Mouse (Mus musculus) bone marrow, adult 2 months (tissue): Measurements from ENCODE around the gene Olfr1340. TPM values are rescaled to one million over a fixed set of nuclear protein-coding genes. Genes with fewer than 3 reads are reported as not detected.

Source experiments
- H3K27ac ChIP-seq: fragments of 200-500 bp; 2 replicates; pipeline ENCODE4 v1.5.1; 2012; ENCODE audit warnings: low read depth, mild to moderate bottlenecking, control low read depth, inconsistent platforms, low read length; ENCODE audit not compliant: control insufficient read depth, poor library complexity, insufficient read depth
- H3K4me1 ChIP-seq: fragments of 200-500 bp; 2 replicates; pipeline ENCODE4 v1.6.1; 2011; ENCODE audit warnings: low read length; ENCODE audit not compliant: control insufficient read depth, insufficient read depth
- H3K4me3 ChIP-seq: fragments of 200-500 bp; replicated peaks from 2 replicates; pipeline ENCODE3; 2011; ENCODE audit warnings: mild to moderate bottlenecking, low read depth, low read length, control low read depth; ENCODE audit not compliant: control insufficient read depth
- CTCF ChIP-seq: fragments of 200-500 bp; IDR thresholded peaks from 2 replicates; pipeline ENCODE4 v1.5.1; 2011; ENCODE audit warnings: low read length, control low read depth; ENCODE audit not compliant: control insufficient read depth, insufficient read depth
- POLR2A ChIP-seq: fragments of 200-500 bp; IDR thresholded peaks from 2 replicates; pipeline ENCODE4 v1.6.1; 2011; ENCODE audit warnings: low read depth, mild to moderate bottlenecking, control low read depth, low read length, borderline replicate concordance; ENCODE audit not compliant: control insufficient read depth
- WGBS: fragments of 180-500 bp; shearing (Covaris S2); methylation state at CpG from one replicate; pipeline ENCODE4 v1.1.7; 2018; 5-methylcytosine and 5-hydroxymethylcytosine counted together
- polyA plus RNA-seq: library from polyadenylated mRNA; stranded (reverse); fragments of >200 nt; gene quantifications from 2 replicates; pipeline ENCODE4 v1.2.4, GENCODE M21; 2011; ENCODE audit warnings: low replicate concordance; ENCODE audit not compliant: missing spikeins, insufficient read depth, insufficient read length

The Olfr1340 gene
- polyA plus RNA-seq, 1 experiment, result not detected

- 100% methylated on average over 1 of the region's 1 CpGs for WGBS
- Histone ChIP-seq H3K27ac (no peak within 1 kb of the TSS), H3K4me3 (no peak within 1 kb of the TSS), H3K4me1 (no peaks in the 10 kb centered on the region)
- no peak for TF ChIP-seq POLR2A
- TF ChIP-seq CTCF, result no peak
Observed at GRCm38 (mm10) chr4:118731875-118732274, 11.9 kb downstream of the Olfr1340 start, which contains the start of gene Olfr1339. Gene Olfr1339, plus strand, starts transcription at chr4:118732175.

- H3K27ac ChIP-seq, result no peak overlapping the region
- no peaks in the 10 kb centered on the region for H3K4me1 ChIP-seq
- TF ChIP-seq POLR2A (no peak), CTCF (no peak)
- 61% methylated on average over 3 of the region's 3 CpGs for WGBS
- no peak overlapping the region for H3K4me3 ChIP-seq
Observed at GRCm38 (mm10) chr4:118739574-118739973, 19.6 kb downstream of the Olfr1340 start.

- TF ChIP-seq POLR2A (no peak), CTCF (no peak)
- H3K27ac ChIP-seq, result no peak overlapping the region
- no peak overlapping the region for H3K4me3 ChIP-seq
- no peaks in the 10 kb centered on the region for H3K4me1 ChIP-seq
- WGBS, result 13% methylated on average over 11 of the region's 11 CpGs
Observed at GRCm38 (mm10) chr4:118740988-118741698, 21.2 kb downstream of the Olfr1340 start.

GRCm38 (mm10) chr4:118741881-118742280 lies 21.9 kb downstream of the Olfr1340 start:
- 18% methylated on average over 16 of the region's 16 CpGs for whole genome bisulfite sequencing
- H3K27ac ChIP-seq, result no peak overlapping the region
- no peak overlapping the region for H3K4me3 ChIP-seq
- no peak for TF ChIP-seq CTCF
- no peak for TF ChIP-seq POLR2A
- no peaks in the 10 kb centered on the region for H3K4me1 ChIP-seq

- WGBS, result 68% methylated on average over 1 of the region's 1 CpGs
- TF ChIP-seq POLR2A, result no peak
- no peak for TF ChIP-seq CTCF
Observed at GRCm38 (mm10) chr4:118758637-118759036, 38.7 kb downstream of the Olfr1340 start, which contains the start of gene Olfr1338. Gene Olfr1338, minus strand, starts transcription at chr4:118758737.

More at GRCm38 (mm10) chr4:118758637-118759036, 38.7 kb downstream of the Olfr1340 start, which contains the start of gene Olfr1338:
- no peak within 1 kb of the TSS for H3K4me3 ChIP-seq
- no peaks in the 10 kb centered on the region for H3K4me1 ChIP-seq
- no peak within 1 kb of the TSS for H3K27ac ChIP-seq

Other genes starting within 250 kb of the Olfr1340 start
- 2.7 and 4.5 TPM in 2 replicates for gene Tie1, start 230.1 kb upstream of the Olfr1340 start, polyA plus RNA-seq
- gene 2610528J11Rik, start 193.1 kb upstream of the Olfr1340 start, polyA plus RNA-seq, result 1.0 and 2.1 TPM in 2 replicates
- gene Tmem125, start 176.1 kb upstream of the Olfr1340 start, polyA plus RNA-seq, result not detected in 2 replicates
- not detected in 2 replicates for gene Cfap57, start 99.4 kb upstream of the Olfr1340 start, polyA plus RNA-seq
- 29.3 and 57.7 TPM in 2 replicates for gene Ebna1bp2, start 99.3 kb upstream of the Olfr1340 start, polyA plus RNA-seq
- not detected in 2 replicates for gene Olfr62, start 61.2 kb upstream of the Olfr1340 start, polyA plus RNA-seq
- not detected in 2 replicates for gene Olfr1342, start 27.4 kb upstream of the Olfr1340 start, polyA plus RNA-seq
- not detected in 2 replicates for gene Olfr1341, start 16.6 kb upstream of the Olfr1340 start, polyA plus RNA-seq
- gene Olfr1339, start 12.0 kb downstream of the Olfr1340 start, polyA plus RNA-seq, result not detected in 2 replicates
- 0.50 TPM in 1 of 2 replicates, not detected in the other for gene Olfr1338, start 38.6 kb downstream of the Olfr1340 start, polyA plus RNA-seq
- gene Olfr1337, start 62.4 kb downstream of the Olfr1340 start, polyA plus RNA-seq, result not detected in 2 replicates
- gene Olfr1335, start 89.8 kb downstream of the Olfr1340 start, polyA plus RNA-seq, result not detected in 2 replicates
- not detected in 2 replicates for gene Olfr1333, start 116.1 kb downstream of the Olfr1340 start, polyA plus RNA-seq
- gene Olfr1331, start 144.5 kb downstream of the Olfr1340 start, polyA plus RNA-seq, result not detected in 2 replicates
- gene Olfr1330, start 168.5 kb downstream of the Olfr1340 start, polyA plus RNA-seq, result 0.41 and 1.6 TPM in 2 replicates
- gene Olfr1329, start 197.3 kb downstream of the Olfr1340 start, polyA plus RNA-seq, result not detected in 2 replicates
- gene Olfr1328, start 218.5 kb downstream of the Olfr1340 start, polyA plus RNA-seq, result not detected in 2 replicates
- gene Lao1, start 241.4 kb downstream of the Olfr1340 start, polyA plus RNA-seq, result not detected in 2 replicates